Mouse (Mus musculus) intestine, embryonic 16.5 days (tissue): ENCODE measurements at regions not wholly inside any gene's neighbourhood (a gene's known extent, or its start where the extent isn't known, plus 50 kb on each side); places are given as distances from the start of the nearest gene placed in this dataset.

Experiments used
- ATAC-seq: fragments of 200-750 bp; cut with Nextera tagmentation; 2 replicates; pipeline ENCODE4 v1.8.0; 2017; ENCODE audit warnings: moderate TSS enrichment, moderate library complexity
- H3K27ac ChIP-seq: fragments of 300-500 bp; sonication (generic); 2 replicates; pipeline ENCODE4 v1.5.1; 2014; ENCODE audit warnings: mild to moderate bottlenecking, low read length
- H3K27me3 ChIP-seq: fragments of 300-500 bp; sonication (generic); replicated peaks from 2 replicates; pipeline ENCODE4 v1.6.1; 2014; ENCODE audit warnings: low read length, control low read depth, mixed read lengths; ENCODE audit not compliant: control insufficient read depth, insufficient read depth
- H3K36me3 ChIP-seq: fragments of 300-500 bp; sonication (generic); 2 replicates; pipeline ENCODE4 v1.6.1; 2014; ENCODE audit warnings: low read length, control low read depth; ENCODE audit not compliant: control insufficient read depth, insufficient read depth
- H3K4me1 ChIP-seq: fragments of 300-500 bp; sonication (generic); 2 replicates; pipeline ENCODE4 v1.6.1; 2014; ENCODE audit warnings: low read length, control low read depth, mixed read lengths; ENCODE audit not compliant: control insufficient read depth, insufficient read depth
- H3K4me2 ChIP-seq: fragments of 300-500 bp; sonication (generic); 2 replicates; pipeline ENCODE4 v1.6.1; 2014; ENCODE audit warnings: low read depth, low read length, control low read depth
- H3K4me3 ChIP-seq: fragments of 300-500 bp; sonication (generic); 2 replicates; pipeline ENCODE4 v1.5.1; 2014; ENCODE audit warnings: mild to moderate bottlenecking, low read length
- H3K9ac ChIP-seq: fragments of 300-500 bp; sonication (generic); 2 replicates; pipeline ENCODE4 v1.6.1; 2014; ENCODE audit warnings: low read depth, low read length
- H3K9me3 ChIP-seq: fragments of 300-500 bp; sonication (generic); 2 replicates; pipeline ENCODE4 v1.6.1; 2016; ENCODE audit warnings: low read length, control low read depth; ENCODE audit not compliant: control insufficient read depth
- WGBS: fragments of 180-500 bp; shearing (Covaris S2); extraction: QIAGEN DNeasy Blood & Tissue Kit; methylation state at CpG from one replicate; pipeline ENCODE4 v1.1.7; 2014; 5-methylcytosine and 5-hydroxymethylcytosine counted together

DNA sequence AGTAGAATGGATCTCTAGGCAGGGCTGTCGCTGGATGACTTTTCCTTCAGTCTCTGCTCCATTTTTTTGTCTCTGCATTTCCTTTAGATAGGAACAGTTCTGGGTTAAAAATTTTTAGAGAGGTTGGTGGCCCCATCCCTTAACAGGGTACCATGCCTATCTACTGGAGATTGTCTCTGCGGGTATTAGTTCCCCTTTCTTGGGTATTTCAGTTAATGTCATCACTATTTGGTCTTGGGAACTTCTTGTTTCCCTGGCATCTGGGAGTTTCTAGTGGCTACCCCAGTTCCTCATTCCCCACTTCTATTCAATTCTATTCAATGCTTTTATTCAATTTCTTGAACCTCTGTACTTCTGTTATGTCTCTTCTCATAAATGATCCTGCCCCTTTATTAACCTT, 3016.3 kb downstream of the Gm37988 start:
- no peaks in the 10 kb centered on the region for H3K9me3 ChIP-seq
- 95% methylated on average over 2 of the region's 2 CpGs for WGBS
- no peak overlapping the region for H3K27ac ChIP-seq
- no peak overlapping the region for H3K4me2 ChIP-seq
- no peaks in the 10 kb centered on the region for H3K4me1 ChIP-seq
- ATAC-seq, result no peak
- H3K36me3 ChIP-seq, result no peaks in the 10 kb centered on the region
- H3K4me3 ChIP-seq, result no peak overlapping the region
- no peaks in the 10 kb centered on the region for H3K27me3 ChIP-seq
- H3K9ac ChIP-seq, result no peak overlapping the region
